Mouse (Mus musculus) megakaryocyte, embryonic 14.5 days (primary cell): ENCODE measurements at regions not wholly inside any gene's neighbourhood (a gene's known extent, or its start where the extent isn't known, plus 50 kb on each side); places are given as distances from the start of the nearest gene placed in this dataset.

Experiments used
- FLI1 ChIP-seq: IDR thresholded peaks from 2 replicates; pipeline ENCODE4 v1.6.1; 2012; ENCODE audit warnings: low read length, inconsistent platforms, mixed read lengths
- GATA1 ChIP-seq: IDR thresholded peaks from 3 replicates; pipeline ENCODE4 v1.6.1; 2012; ENCODE audit warnings: mixed read lengths, low read length, inconsistent platforms, borderline replicate concordance

DNA sequence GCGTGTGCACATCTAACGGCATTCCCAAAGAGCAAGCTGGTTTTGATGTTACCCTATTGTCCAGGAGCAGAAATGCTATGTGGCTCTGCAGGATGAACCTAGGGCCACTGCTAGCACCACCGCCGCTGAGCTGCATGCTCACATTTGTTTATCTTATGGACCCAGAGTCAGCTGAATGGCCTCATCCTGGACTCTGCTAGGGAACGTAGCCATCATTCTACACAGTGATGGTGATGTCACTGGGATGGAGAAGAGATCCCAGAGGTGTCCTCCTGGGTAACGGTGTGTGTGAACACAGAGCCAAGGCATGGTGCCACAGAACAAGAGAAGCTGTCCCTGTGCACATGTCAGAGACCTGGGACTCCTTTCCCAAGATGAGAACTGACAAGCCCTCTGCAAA is 352.4 kb upstream of the Zfp507 start:
- TF ChIP-seq GATA1 (no peak), FLI1 (no peak)
